Mouse (Mus musculus): ENCODE measurements at regions not wholly inside any gene's neighbourhood (a gene's known extent, or its start where the extent isn't known, plus 50 kb on each side); places are given as distances from the start of the nearest gene placed in this dataset.
A peak's percentile ranks its signal among the peaks of the same experiment; 100 is the strongest.

GRCm38 (mm10) chr8:84336376-84336775 is 51.9 kb upstream of the Cacna1a start:
- DNase-seq, result no peak

GRCm38 (mm10) chr8:84334333-84334732 is 53.9 kb upstream of the Cacna1a start:
- peak; percentile 58 for DNase-seq

GRCm38 (mm10) chr8:84331562-84331961 is 56.7 kb upstream of the Cacna1a start:
- DNase-seq, result no peak

GRCm38 (mm10) chr8:84329535-84329934 is 58.7 kb upstream of the Cacna1a start:
- no peak for DNase-seq

GRCm38 (mm10) chr8:84322761-84323160 is 52.6 kb upstream of the Ccdc130 start:
- peak; percentile 65 for DNase-seq

- DNase-seq, result no peak
Measured at GRCm38 (mm10) chr8:84321841-84322240, 51.7 kb upstream of the Ccdc130 start.
